Mouse (Mus musculus) hindbrain, embryonic 12.5 days (tissue): ENCODE measurements around the gene Olfr638. TPM values are rescaled to one million over a fixed set of nuclear protein-coding genes. Genes with fewer than 3 reads are reported as not detected.

Source experiments
- polyA plus RNA-seq: library from polyadenylated mRNA; unstranded; fragments of >200 nt; fragmentation: Nextera tagmentation; extraction: Ambion mirVana; gene quantifications from 2 replicates; pipeline ENCODE4 v1.2.1, GENCODE M21; 2016

Olfr638 gene
- polyA plus RNA-seq, 1 experiment from 2014 or later = not detected

Other genes starting within 250 kb of the Olfr638 start
- not detected in 2 replicates for gene Olfr630, start 241.4 kb upstream of the Olfr638 start, polyA plus RNA-seq
- not detected in 2 replicates for gene Olfr69, start 227.2 kb upstream of the Olfr638 start, polyA plus RNA-seq
- not detected in 2 replicates for gene Olfr68, start 219.0 kb upstream of the Olfr638 start, polyA plus RNA-seq
- not detected in 2 replicates for gene Olfr67, start 206.9 kb upstream of the Olfr638 start, polyA plus RNA-seq
- gene Hbb-bt, start 184.8 kb upstream of the Olfr638 start, polyA plus RNA-seq = 799 and 940 TPM in 2 replicates
- 613 and 772 TPM in 2 replicates for gene Hbb-bs, start 170.7 kb upstream of the Olfr638 start, polyA plus RNA-seq
- gene Hbb-bh2, start 158.2 kb upstream of the Olfr638 start, polyA plus RNA-seq = not detected in 2 replicates
- 614 and 792 TPM in 2 replicates for gene Hbb-bh1, start 155.6 kb upstream of the Olfr638 start, polyA plus RNA-seq
- 8,282 and 10,510 TPM in 2 replicates for gene Hbb-y, start 145.5 kb upstream of the Olfr638 start, polyA plus RNA-seq
- not detected in 2 replicates for gene Olfr66, start 112.5 kb upstream of the Olfr638 start, polyA plus RNA-seq
- gene Olfr64, start 104.3 kb upstream of the Olfr638 start, polyA plus RNA-seq = not detected in 2 replicates
- gene Olfr65, start 95.3 kb upstream of the Olfr638 start, polyA plus RNA-seq = not detected in 2 replicates
- not detected in 2 replicates for gene Olfr631, start 69.9 kb upstream of the Olfr638 start, polyA plus RNA-seq
- not detected in 2 replicates for gene Olfr632, start 64.4 kb upstream of the Olfr638 start, polyA plus RNA-seq
- gene Olfr633, start 54.3 kb upstream of the Olfr638 start, polyA plus RNA-seq = not detected in 2 replicates
- not detected in 2 replicates for gene Olfr635, start 27.6 kb upstream of the Olfr638 start, polyA plus RNA-seq
- gene Olfr639, start 18.6 kb downstream of the Olfr638 start, polyA plus RNA-seq = 0.04 TPM in 1 of 2 replicates, not detected in the other
- not detected in 2 replicates for gene Olfr640, start 26.8 kb downstream of the Olfr638 start, polyA plus RNA-seq
- gene Olfr641, start 36.7 kb downstream of the Olfr638 start, polyA plus RNA-seq = not detected in 2 replicates
- gene Olfr642, start 53.9 kb downstream of the Olfr638 start, polyA plus RNA-seq = not detected in 2 replicates
- gene 4930516K23Rik, start 62.7 kb downstream of the Olfr638 start, polyA plus RNA-seq = not detected in 2 replicates
- not detected in 2 replicates for gene Olfr644, start 73.1 kb downstream of the Olfr638 start, polyA plus RNA-seq
- not detected in 2 replicates for gene Olfr645, start 86.7 kb downstream of the Olfr638 start, polyA plus RNA-seq
- not detected in 2 replicates for gene Olfr646, start 106.1 kb downstream of the Olfr638 start, polyA plus RNA-seq
- not detected in 2 replicates for gene Ubqln5, start 131.1 kb downstream of the Olfr638 start, polyA plus RNA-seq
- not detected in 2 replicates for gene Olfr643, start 138.7 kb downstream of the Olfr638 start, polyA plus RNA-seq
- not detected in 2 replicates for gene Ubqln3, start 144.5 kb downstream of the Olfr638 start, polyA plus RNA-seq
- not detected in 2 replicates for gene Ubqlnl, start 151.8 kb downstream of the Olfr638 start, polyA plus RNA-seq
- not detected in 2 replicates for gene Olfm5, start 166.1 kb downstream of the Olfr638 start, polyA plus RNA-seq
- gene Olfr648, start 184.6 kb downstream of the Olfr638 start, polyA plus RNA-seq = 0.56 and 0.83 TPM in 2 replicates
- gene Olfr649, start 197.2 kb downstream of the Olfr638 start, polyA plus RNA-seq = not detected in 2 replicates
- 1.7 and 1.8 TPM in 2 replicates for gene Trim6, start 220.0 kb downstream of the Olfr638 start, polyA plus RNA-seq
- 0.90 and 1.4 TPM in 2 replicates for gene Trim34a, start 245.7 kb downstream of the Olfr638 start, polyA plus RNA-seq